Mouse (Mus musculus): ENCODE data around the gene Lat2. TPM values are rescaled to one million over a fixed set of nuclear protein-coding genes. Genes with fewer than 3 reads are reported as not detected.
A peak's percentile ranks its signal among the peaks of the same experiment; 100 is the strongest.

The Lat2 gene
- polyA plus RNA-seq, 1 experiment = 3.3 TPM

DNA sequence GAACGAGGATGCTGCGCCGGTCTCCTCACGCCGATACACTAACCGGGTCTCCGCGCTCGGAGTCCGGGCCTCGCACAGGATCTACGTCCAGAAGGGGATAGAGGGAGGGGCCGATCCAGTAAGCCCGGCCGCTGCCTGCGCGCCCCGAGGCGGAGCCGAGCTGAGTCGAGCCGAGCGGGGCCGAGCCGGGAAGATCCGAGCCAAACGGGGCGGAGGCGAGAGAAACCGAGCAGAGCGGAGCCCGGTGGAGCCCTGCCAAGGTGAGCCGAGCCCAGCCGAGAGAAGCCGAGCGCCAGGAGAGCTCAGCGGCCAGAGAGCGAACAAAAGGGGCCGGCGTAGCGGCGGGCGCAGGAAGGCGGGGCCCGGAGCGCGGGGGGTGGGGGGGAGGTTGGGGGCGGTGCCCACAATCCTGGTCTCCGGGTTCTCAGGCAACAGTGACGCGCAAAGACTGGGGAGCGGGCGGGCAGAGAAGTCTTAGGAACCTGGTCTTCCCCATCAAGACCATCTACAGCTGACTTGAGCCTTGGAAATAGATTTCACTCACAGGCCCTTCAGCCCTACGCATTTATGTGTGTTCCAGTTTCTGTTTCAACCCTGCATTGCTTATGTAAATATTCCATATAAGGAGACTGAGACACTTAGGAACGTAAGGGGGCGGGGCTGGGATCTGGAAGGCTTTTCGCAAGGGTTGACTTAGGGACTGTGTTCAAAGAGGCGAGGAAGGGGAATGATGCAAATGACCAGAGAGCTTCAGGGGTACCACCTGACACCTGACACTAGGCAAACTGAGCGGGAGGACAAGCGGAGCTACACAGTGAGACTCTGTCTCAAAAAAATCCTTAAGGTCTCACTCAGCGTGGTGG is 62.5 kb downstream of the Lat2 start, which contains the start of gene Clip2:
Gene Clip2, minus strand, starts transcription at position 325 of the 863 bp plus-strand sequence.
- peak within 1 kb of the TSS; percentile 72 for H3K4me3 ChIP-seq (ENCODE audit: insufficient read depth, low read depth, low read length)
- H3K36me3 ChIP-seq (ENCODE audit: control insufficient read depth, insufficient read depth, low read length) = no peaks in the 10 kb centered on the region
- peaks cover 39% of the 10 kb centered on the region for H3K4me1 ChIP-seq (ENCODE audit: control insufficient read depth, insufficient read depth, low read length)
- 3% methylated on average over 59 of the region's 61 CpGs for WGBS
- H3K27ac ChIP-seq (ENCODE audit: insufficient read depth, low read depth, low read length) = peak within 1 kb of the TSS; percentile 80
- TF ChIP-seq POLR2A (IDR thresholded peaks at IDR 0.05; ENCODE audit: low read depth, low read length) (no peak), CTCF (conservative IDR thresholded peaks at IDR 0.05; ENCODE audit: insufficient read depth, insufficient read length, low read depth, low read length) (no peak; the same call in 1 of the 2 replicates)
- H3K27me3 ChIP-seq (replicated peaks; ENCODE audit: control insufficient read depth, insufficient read depth, low read length) = no peaks in the 10 kb centered on the region
- DNase-seq = peak; percentile 99

DNA sequence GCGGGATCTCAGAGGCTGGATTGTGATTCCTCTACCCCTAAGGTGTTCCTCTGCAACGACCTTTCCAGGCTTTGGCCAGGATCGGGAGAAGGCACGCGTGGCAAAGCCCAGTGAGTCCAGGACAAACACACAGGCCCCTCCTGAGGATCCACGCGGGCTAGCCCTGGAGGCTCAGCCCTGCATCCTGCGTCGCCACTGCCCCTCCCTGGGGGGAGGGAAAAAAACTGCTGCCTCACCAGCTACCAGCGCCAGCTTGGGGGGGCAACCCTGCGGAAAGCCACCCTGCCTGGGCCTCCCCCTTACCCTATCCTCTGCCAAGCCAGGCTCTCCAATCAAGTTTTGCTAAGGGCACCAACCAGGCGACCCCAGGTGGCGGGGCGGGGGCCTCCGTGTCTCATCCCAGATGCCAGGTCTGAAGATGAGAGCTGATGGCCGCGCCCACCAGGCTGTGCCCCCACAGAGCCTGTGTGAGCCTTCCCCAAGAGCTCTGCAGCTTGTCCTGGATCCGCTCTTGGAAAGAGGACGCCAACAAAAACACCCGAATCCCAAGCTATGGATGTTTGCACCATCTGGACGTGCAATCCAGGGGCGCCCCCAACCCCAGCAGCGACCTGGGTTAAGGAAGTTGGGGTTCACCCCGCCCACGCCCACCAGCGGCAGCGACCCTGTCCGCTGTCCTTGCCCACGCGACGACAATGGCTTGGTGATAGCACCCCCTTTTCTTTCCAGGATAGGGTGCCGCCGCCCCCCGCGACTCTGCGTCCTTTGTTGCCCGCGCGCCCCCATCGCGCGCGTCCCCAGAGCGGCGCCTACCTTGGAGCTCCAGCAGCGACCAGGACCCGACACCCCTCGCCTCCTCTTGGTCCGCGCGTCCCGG is 63.4 kb downstream of the Lat2 start:
- peaks cover 39% of the 10 kb centered on the region for H3K4me1 ChIP-seq (ENCODE audit: control insufficient read depth, insufficient read depth, low read length)

DNA sequence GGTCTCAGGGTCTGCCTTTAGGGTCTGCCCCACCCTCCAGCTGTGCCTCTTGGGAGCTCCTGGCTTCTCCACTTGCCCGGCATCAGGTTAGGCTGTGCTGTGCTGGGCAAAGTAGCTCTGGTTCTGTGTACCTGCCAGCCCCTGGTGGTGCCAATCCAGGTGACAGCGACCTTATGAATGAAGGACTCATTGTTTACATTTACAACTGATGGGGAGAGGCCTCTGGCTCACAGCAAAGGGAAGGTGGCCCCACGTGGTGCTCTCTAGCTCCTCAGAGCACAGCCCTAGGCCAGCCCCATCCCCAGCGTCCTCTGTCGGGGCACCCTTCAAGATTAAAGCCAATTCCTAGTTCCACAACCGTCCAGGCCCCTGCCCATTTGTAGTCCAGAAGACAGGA is 64.0 kb downstream of the Lat2 start:
- TF ChIP-seq POLR2A (IDR thresholded peaks at IDR 0.05; ENCODE audit: low read depth, low read length) (no peak), CTCF (conservative IDR thresholded peaks at IDR 0.05; ENCODE audit: insufficient read depth, insufficient read length, low read depth, low read length) (no peak)
- H3K4me1 ChIP-seq (ENCODE audit: control insufficient read depth, insufficient read depth, low read length) = peaks cover 39% of the 10 kb centered on the region
- no peaks in the 10 kb centered on the region for H3K36me3 ChIP-seq (ENCODE audit: control insufficient read depth, insufficient read depth, low read length)
- peak; percentile 40 for DNase-seq
- H3K27ac ChIP-seq (ENCODE audit: insufficient read depth, low read depth, low read length) = peak overlapping the region; percentile 51
- WGBS = 10% methylated on average over 6 of the region's 6 CpGs
- H3K4me3 ChIP-seq (ENCODE audit: insufficient read depth, low read depth, low read length) = peak overlapping the region; percentile 72
- no peaks in the 10 kb centered on the region for H3K27me3 ChIP-seq (replicated peaks; ENCODE audit: control insufficient read depth, insufficient read depth, low read length)

More for the DNA sequence above, 63.4 kb downstream of the Lat2 start:
- TF ChIP-seq POLR2A (IDR thresholded peaks at IDR 0.05; ENCODE audit: low read depth, low read length) (no peak), CTCF (conservative IDR thresholded peaks at IDR 0.05; ENCODE audit: insufficient read depth, insufficient read length, low read depth, low read length) (no peak)
- WGBS = 2% methylated on average over 52 of the region's 52 CpGs
- Histone ChIP-seq H3K27ac (ENCODE audit: insufficient read depth, low read depth, low read length) (peak overlapping the region; percentile 80), H3K27me3 (replicated peaks; ENCODE audit: control insufficient read depth, insufficient read depth, low read length) (no peaks in the 10 kb centered on the region), H3K36me3 (ENCODE audit: control insufficient read depth, insufficient read depth, low read length) (no peaks in the 10 kb centered on the region), H3K4me3 (ENCODE audit: insufficient read depth, low read depth, low read length) (peak overlapping the region; percentile 72)
- DNase-seq = peak; percentile 59

Other genes with a start within 250 kb of the Lat2 start
- 22.4 and 24.0 TPM in 2 replicates for gene Gtf2ird1, start 158.3 kb downstream of the Lat2 start, polyA plus RNA-seq (2012; rRNA removed)
- 22.4 and 25.2 TPM in 2 replicates for gene Clip2, start 62.6 kb downstream of the Lat2 start, polyA plus RNA-seq (2012; rRNA removed)
- 0.34 and 0.48 TPM in 2 replicates for gene Syna, start 54.9 kb downstream of the Lat2 start, polyA plus RNA-seq (2012; rRNA removed)
- gene Rfc2, start 33.7 kb downstream of the Lat2 start, polyA plus RNA-seq (2012; rRNA removed) = 65.5 and 76.4 TPM in 2 replicates
- gene Eif4h, start 24.5 kb upstream of the Lat2 start, polyA plus RNA-seq (2012; rRNA removed) = 192 and 218 TPM in 2 replicates
- 7.3 and 7.9 TPM in 2 replicates for gene Limk1, start 73.6 kb upstream of the Lat2 start, polyA plus RNA-seq (2012; rRNA removed)
- gene Eln, start 132.3 kb upstream of the Lat2 start, polyA plus RNA-seq (2012; rRNA removed) = 23.6 and 30.8 TPM in 2 replicates